Mouse (Mus musculus): ENCODE results near the gene Zmym4. TPM values are rescaled to one million over a fixed set of nuclear protein-coding genes. Genes with fewer than 3 reads are reported as not detected.

The Zmym4 gene
- polyA plus RNA-seq, 1 experiment from 2014 or later, result 3.1 TPM

DNA sequence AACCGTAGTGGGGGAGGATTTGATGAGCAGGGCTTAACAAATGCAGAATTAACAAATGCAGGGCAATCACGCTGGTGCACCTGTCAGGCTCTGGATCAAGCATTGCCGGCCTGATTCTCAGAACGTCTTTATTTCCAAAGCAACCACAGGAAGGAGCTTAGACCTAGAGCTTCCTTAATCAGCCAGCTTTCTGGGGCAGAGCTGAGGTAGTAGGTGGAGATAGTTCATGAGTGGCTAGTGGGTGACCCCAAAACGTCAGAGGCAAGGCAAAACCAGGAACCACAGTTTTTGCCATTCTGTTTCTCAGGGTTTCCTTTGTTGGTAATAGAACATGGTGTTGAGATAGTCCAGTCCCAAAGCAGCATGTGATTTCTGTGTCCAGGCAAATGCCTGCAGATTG, 153.1 kb downstream of the Zmym4 start:
- no peak overlapping the region for H3K27ac ChIP-seq (ENCODE audit: low read length)
- H3K4me1 ChIP-seq (ENCODE audit: control insufficient read depth, low read depth, low read length), result no peaks in the 10 kb centered on the region
- no peaks in the 10 kb centered on the region for H3K36me3 ChIP-seq (ENCODE audit: control insufficient read depth, insufficient read depth)
- ATAC-seq (ENCODE audit: low read depth), result no peak
- no peak overlapping the region for H3K4me2 ChIP-seq (ENCODE audit: low read depth, low read length)
- H3K27me3 ChIP-seq (ENCODE audit: control insufficient read depth, insufficient read depth, low read depth, low read length), result no peaks in the 10 kb centered on the region
- H3K4me3 ChIP-seq (ENCODE audit: low read depth, low read length), result no peak overlapping the region
- H3K9ac ChIP-seq (ENCODE audit: low read depth, low read length), result no peak overlapping the region
- H3K9me3 ChIP-seq (replicated peaks; ENCODE audit: control insufficient read depth, low read length), result no peaks in the 10 kb centered on the region
- 37% methylated on average over 5 of the region's 5 CpGs for WGBS (ENCODE audit: insufficient replicate concordance)

DNA sequence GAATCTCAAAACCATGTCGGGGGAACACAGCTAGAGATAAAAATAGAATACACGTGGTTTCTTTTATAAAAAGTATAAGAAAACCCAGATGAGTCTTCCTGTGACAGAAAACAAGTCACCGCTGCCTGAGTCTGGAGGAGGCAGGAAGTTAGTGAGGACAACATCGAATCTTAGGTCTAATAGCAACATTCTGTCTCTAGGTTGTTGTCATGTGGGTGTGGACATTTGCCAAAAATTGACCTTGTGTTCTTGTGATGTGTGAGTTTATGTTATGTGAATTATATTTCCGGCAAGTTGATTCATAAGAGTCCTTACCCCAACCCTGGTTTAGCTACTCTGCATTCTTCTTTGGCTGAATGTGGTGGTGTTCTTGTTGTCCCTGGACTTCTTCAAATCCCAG, 154.7 kb downstream of the Zmym4 start:
- Histone ChIP-seq H3K9me3 (replicated peaks; ENCODE audit: control insufficient read depth, low read length) (no peaks in the 10 kb centered on the region), H3K27ac (ENCODE audit: low read length) (no peak overlapping the region), H3K4me2 (ENCODE audit: low read depth, low read length) (no peak overlapping the region), H3K4me3 (ENCODE audit: low read depth, low read length) (no peak overlapping the region), H3K4me1 (ENCODE audit: control insufficient read depth, low read depth, low read length) (no peaks in the 10 kb centered on the region), H3K36me3 (ENCODE audit: control insufficient read depth, insufficient read depth) (no peaks in the 10 kb centered on the region), H3K9ac (ENCODE audit: low read depth, low read length) (no peak overlapping the region), H3K27me3 (ENCODE audit: control insufficient read depth, insufficient read depth, low read depth, low read length) (no peaks in the 10 kb centered on the region)
- ATAC-seq (ENCODE audit: low read depth), result no peak
- WGBS (ENCODE audit: insufficient replicate concordance), result 49% methylated on average over 5 of the region's 5 CpGs

Other genes starting within 250 kb of the Zmym4 start
- gene Tfap2e, start 231.9 kb downstream of the Zmym4 start, polyA plus RNA-seq (2015; fragmentation: Nextera tagmentation; extraction: Ambion mirVana), result not detected in 2 replicates
- gene Ncdn, start 214.7 kb downstream of the Zmym4 start, polyA plus RNA-seq (2015; fragmentation: Nextera tagmentation; extraction: Ambion mirVana), result 6.1 and 6.7 TPM in 2 replicates
- 6.9 and 8.5 TPM in 2 replicates for gene AU040320, start 214.6 kb downstream of the Zmym4 start, polyA plus RNA-seq (2015; fragmentation: Nextera tagmentation; extraction: Ambion mirVana)
- gene Sfpq, start 53.2 kb upstream of the Zmym4 start, polyA plus RNA-seq (2015; fragmentation: Nextera tagmentation; extraction: Ambion mirVana), result 20.3 and 21.6 TPM in 2 replicates
- 8.1 and 8.4 TPM in 2 replicates for gene Zmym1, start 93.0 kb upstream of the Zmym4 start, polyA plus RNA-seq (2015; fragmentation: Nextera tagmentation; extraction: Ambion mirVana)
- gene Zmym6, start 109.2 kb upstream of the Zmym4 start, polyA plus RNA-seq (2015; fragmentation: Nextera tagmentation; extraction: Ambion mirVana), result 3.3 and 3.7 TPM in 2 replicates
- gene Tmem35b, start 155.6 kb upstream of the Zmym4 start, polyA plus RNA-seq (2015; fragmentation: Nextera tagmentation; extraction: Ambion mirVana), result 8.2 and 8.5 TPM in 2 replicates
- gene Dlgap3, start 201.1 kb upstream of the Zmym4 start, polyA plus RNA-seq (2015; fragmentation: Nextera tagmentation; extraction: Ambion mirVana), result 0.19 and 0.24 TPM in 2 replicates

All from liver, embryonic 16.5 days (tissue).